Mouse (Mus musculus) olfactory bulb, adult 2 months (tissue): ENCODE data around the gene Slc25a41.

Experiments used
- CTCF ChIP-seq: fragments of 200-500 bp; IDR thresholded peaks from 2 replicates; pipeline ENCODE4 v1.5.1; 2012; ENCODE audit warnings: low read depth, mild to moderate bottlenecking, low read length, moderate library complexity; ENCODE audit not compliant: insufficient read depth
- POLR2A ChIP-seq: fragments of 200-500 bp; IDR thresholded peaks from 2 replicates; pipeline ENCODE4 v1.6.1; 2012; ENCODE audit warnings: mild to moderate bottlenecking, low read depth, low read length, moderate library complexity; ENCODE audit not compliant: insufficient read depth

GRCm38 (mm10) chr17:57027471-57027870 is 14.0 kb downstream of the Slc25a41 start:
- TF ChIP-seq CTCF (no peak), POLR2A (no peak)
